Mouse (Mus musculus) CH12.LX (cell line): Measurements from ENCODE around the gene Slc27a2.

Source experiments
- CTCF ChIP-seq, 2 experiments: IDR thresholded peaks in 1 of 2; conservative IDR thresholded peaks in 1 of 2; 2 replicates each; pipeline ENCODE4 v1.5.1; 2011 to 2012; ENCODE audit warnings: low read depth in 2 of 2, low read length in 2 of 2, improper control_type of control experiment in 1 of 2, inconsistent platforms in 1 of 2, mild to moderate bottlenecking in 1 of 2, moderate library complexity in 1 of 2
- ELF1 ChIP-seq: IDR thresholded peaks from 2 replicates; pipeline ENCODE4 v1.6.1; 2014; ENCODE audit warnings: low read depth, mild to moderate bottlenecking, inconsistent platforms, low read length, improper control_type of control experiment
- EP300 ChIP-seq: IDR thresholded peaks from 2 replicates; pipeline ENCODE4 v1.6.1; 2011; ENCODE audit warnings: low read length, improper control_type of control experiment
- NELFE ChIP-seq: IDR thresholded peaks from 2 replicates; pipeline ENCODE4 v1.6.1; 2011; ENCODE audit warnings: low read depth, low read length, improper control_type of control experiment
- POLR2AphosphoS2 ChIP-seq: IDR thresholded peaks from 2 replicates; pipeline ENCODE4 v1.6.1; 2011; ENCODE audit warnings: low read depth, low read length, improper control_type of control experiment
- USF1 ChIP-seq: IDR thresholded peaks from 2 replicates; pipeline ENCODE4 v1.6.1; 2014; ENCODE audit warnings: low read depth, mild to moderate bottlenecking, inconsistent platforms, low read length, improper control_type of control experiment
- ZKSCAN1 ChIP-seq: IDR thresholded peaks from 2 replicates; pipeline ENCODE4 v1.6.1; 2012; ENCODE audit warnings: low read depth, inconsistent platforms, low read length, improper control_type of control experiment, borderline replicate concordance
- ZNF384 ChIP-seq: IDR thresholded peaks from 2 replicates; pipeline ENCODE4 v1.6.1; 2012; ENCODE audit warnings: low read depth, low read length, improper control_type of control experiment, inconsistent platforms

DNA sequence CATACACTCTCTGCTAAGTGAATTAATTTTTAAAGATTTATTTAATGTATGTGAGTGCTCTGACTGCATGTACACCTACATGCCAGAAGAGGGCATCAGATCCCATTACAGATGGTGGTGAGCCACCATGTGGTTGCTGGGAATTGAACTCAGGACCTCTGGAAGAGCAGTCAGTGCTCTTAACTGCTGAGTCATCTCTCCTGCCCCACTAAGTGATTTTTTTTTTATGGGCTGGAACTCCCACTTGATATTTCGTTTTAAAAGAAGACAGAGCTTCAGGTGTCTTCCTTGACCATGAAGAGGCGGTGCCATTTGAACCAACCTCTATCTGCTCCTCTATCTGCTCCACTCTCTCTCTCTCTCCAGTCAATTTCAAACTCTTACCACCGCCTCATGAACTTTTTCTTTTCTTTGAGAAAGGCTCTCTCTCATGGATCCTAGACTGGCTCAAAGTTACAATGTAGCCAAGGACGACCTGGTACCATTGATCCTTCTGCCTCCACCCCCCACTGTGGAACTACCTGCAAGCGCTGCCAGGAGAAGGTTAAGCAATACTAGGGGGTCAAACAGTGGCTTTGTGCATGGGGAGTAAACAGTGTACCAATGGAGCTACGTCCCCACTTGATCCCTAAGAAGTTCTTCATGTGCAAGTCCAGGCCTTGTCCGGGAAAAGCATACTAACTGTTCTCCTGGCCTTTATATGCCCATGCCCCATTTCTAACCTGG lies 44.3 kb downstream of the Slc27a2 start:
- TF ChIP-seq EP300 (no peak), POLR2AphosphoS2 (no peak), CTCF (conservative IDR thresholded peaks at IDR 0.05 in 1 of 2, IDR thresholded peaks at IDR 0.05 in 1 of 2; ENCODE audit: low read depth in 2 of 2, low read length in 2 of 2) (peak in 1 of 2 experiments; percentile 20; a peak in 1 of 4 replicates), ZNF384 (no peak), ELF1 (no peak), ZKSCAN1 (no peak), USF1 (no peak), NELFE (no peak)
